Mouse (Mus musculus): ENCODE data around the gene Mllt10. TPM values are rescaled to one million over a fixed set of nuclear protein-coding genes. Genes with fewer than 3 reads are reported as not detected.
A peak's percentile ranks its signal among the peaks of the same experiment; 100 is the strongest.

Mllt10 gene
- polyA plus RNA-seq (2012; ENCODE audit: insufficient read depth, insufficient read length, low replicate concordance, missing spikeins) = 433 TPM in 1 of 2 replicates, not detected in the other

DNA sequence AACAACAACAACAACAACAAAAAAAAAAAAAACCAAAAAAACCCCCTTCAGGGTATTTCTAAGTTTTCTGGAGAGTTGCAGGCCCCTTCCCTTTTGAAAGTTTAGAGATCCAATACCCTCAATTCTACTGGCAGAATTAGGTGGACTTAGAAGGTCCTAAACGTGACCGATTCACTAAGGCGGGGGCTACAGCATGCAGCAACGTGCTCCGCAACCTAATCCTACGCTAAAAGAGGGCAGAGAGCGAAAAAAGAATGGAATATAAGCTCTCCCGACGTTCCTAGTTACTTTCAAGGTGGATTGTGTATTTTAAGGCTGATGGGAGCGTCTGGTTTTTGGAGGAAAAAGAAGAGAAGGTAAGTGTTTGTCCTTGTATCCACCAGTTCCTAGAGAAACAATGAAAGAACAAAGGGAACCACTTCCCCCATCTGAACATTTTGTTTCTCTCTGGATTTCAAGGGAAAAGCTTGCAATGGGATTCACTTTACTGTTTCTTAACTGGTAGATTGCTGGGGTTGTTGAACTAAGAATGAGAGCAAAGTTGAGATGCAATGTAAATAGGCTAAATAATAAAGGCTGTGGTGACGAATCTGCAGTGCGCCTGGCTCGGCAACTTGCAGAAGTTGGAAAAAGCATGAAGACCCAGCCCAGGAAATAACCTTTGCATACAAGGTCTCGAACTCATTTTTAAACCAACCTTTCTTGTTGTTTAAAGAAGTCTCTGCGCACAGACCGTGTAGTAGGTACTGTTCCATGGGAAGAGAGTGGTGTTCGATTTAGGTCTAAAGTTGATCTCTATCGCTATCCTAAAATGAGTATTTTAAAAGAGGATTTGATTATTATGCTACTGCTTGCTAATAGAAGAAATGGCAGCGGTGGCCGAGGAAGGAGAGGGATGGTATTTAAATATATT lies at the start of gene Mllt10:
TSS of gene Mllt10 (plus strand) at position 222 of the 913 bp plus-strand sequence.
- Histone ChIP-seq H3K4me3 (ENCODE audit: insufficient read depth, low read depth, low read length) (peak within 1 kb of the TSS; percentile 73), H3K27ac (ENCODE audit: insufficient read depth, low read depth, low read length) (peak within 1 kb of the TSS; percentile 84), H3K4me1 (ENCODE audit: control insufficient read depth, insufficient read depth, low read length) (no peaks in the 10 kb centered on the region)
- 43% methylated on average over 20 of the region's 20 CpGs for WGBS
- TF ChIP-seq POLR2A (IDR thresholded peaks at IDR 0.05; ENCODE audit: insufficient read depth, low read depth, low read length) = no peak
- TF ChIP-seq CTCF (IDR thresholded peaks at IDR 0.05; ENCODE audit: insufficient read depth, low read depth, low read length) = no peak

DNA sequence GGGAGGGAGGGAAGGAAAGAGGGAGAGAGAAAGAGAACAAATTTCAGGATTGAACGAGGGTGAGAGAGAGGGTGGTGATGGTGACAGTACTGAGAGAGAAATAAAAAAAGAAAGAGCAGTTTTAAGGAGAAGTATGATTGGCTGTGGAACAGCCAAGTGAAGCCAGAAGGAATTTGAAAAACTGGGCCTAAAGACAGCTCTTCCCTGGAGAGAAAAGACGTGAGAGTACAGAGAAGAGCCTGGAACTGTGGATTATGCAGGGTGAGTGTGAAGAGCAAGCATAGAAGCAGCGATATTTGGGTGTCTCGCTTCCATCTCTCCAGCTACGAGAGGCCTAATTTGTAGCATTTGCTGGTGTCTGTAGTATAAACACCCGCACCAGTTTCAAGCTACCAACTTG lies 43.8 kb upstream of the Mllt10 start:
- Histone ChIP-seq H3K27ac (ENCODE audit: insufficient read depth, low read depth, low read length) (no peak overlapping the region), H3K4me3 (ENCODE audit: insufficient read depth, low read depth, low read length) (no peak overlapping the region), H3K4me1 (ENCODE audit: control insufficient read depth, insufficient read depth, low read length) (no peaks in the 10 kb centered on the region)
- no peak for TF ChIP-seq CTCF (IDR thresholded peaks at IDR 0.05; ENCODE audit: insufficient read depth, low read depth, low read length)
- TF ChIP-seq POLR2A (IDR thresholded peaks at IDR 0.05; ENCODE audit: insufficient read depth, low read depth, low read length) = no peak
- WGBS = 83% methylated on average over 6 of the region's 6 CpGs

- TF ChIP-seq POLR2A (IDR thresholded peaks at IDR 0.05; ENCODE audit: insufficient read depth, low read depth, low read length) = no peak
- WGBS = 93% methylated on average over 3 of the region's 3 CpGs
- Histone ChIP-seq H3K27ac (ENCODE audit: insufficient read depth, low read depth, low read length) (no peak overlapping the region), H3K4me3 (ENCODE audit: insufficient read depth, low read depth, low read length) (no peak overlapping the region), H3K4me1 (ENCODE audit: control insufficient read depth, insufficient read depth, low read length) (no peaks in the 10 kb centered on the region)
These were observed 42.2 kb upstream of the Mllt10 start for GRCm38 (mm10) chr2:18012866-18013265.

DNA sequence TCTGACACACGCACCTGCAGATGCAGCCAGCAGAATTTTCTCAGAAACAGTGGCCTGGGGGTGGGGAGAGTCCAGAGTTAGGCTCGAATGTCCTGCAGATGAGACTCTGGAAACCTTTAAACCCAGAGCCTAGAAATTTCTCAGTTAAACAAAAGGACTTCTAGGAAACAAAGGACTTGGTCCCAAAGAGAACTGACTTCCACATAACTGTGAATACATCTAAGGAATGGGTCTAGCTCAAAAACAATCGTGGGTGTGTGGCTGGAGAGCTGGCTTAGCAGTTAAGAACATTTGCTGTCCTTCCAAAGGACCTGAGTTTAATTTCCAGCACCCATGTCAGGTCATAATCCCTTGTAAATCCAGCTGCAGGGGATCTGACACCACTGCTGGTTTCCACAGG lies 39.5 kb upstream of the Mllt10 start:
- no peak overlapping the region for H3K4me3 ChIP-seq (ENCODE audit: insufficient read depth, low read depth, low read length)
- TF ChIP-seq CTCF (IDR thresholded peaks at IDR 0.05; ENCODE audit: insufficient read depth, low read depth, low read length) (no peak), POLR2A (IDR thresholded peaks at IDR 0.05; ENCODE audit: insufficient read depth, low read depth, low read length) (no peak)
- H3K4me1 ChIP-seq (ENCODE audit: control insufficient read depth, insufficient read depth, low read length) = no peaks in the 10 kb centered on the region
- 67% methylated on average over 3 of the region's 3 CpGs for WGBS
- no peak overlapping the region for H3K27ac ChIP-seq (ENCODE audit: insufficient read depth, low read depth, low read length)

DNA sequence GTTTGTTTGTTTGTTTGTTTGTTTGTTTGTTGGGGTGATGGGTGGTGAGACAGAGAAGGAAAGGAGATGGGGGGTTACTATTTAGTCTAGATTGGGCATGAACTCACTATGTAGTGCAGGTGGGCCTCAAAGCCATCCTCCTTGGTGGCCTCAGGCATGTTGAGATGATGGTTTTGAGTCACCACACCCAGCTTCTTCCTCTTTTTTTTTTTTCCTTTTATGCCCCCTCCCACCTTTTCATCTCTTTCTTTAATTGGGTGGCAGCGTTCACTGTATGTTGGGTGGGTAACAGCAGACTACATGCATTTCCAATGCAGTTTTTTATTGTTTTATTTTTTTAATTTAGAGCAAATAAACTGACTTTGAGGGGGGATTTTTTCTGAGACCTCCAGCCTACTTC lies 38.4 kb upstream of the Mllt10 start:
- TF ChIP-seq POLR2A (IDR thresholded peaks at IDR 0.05; ENCODE audit: insufficient read depth, low read depth, low read length) (no peak), CTCF (IDR thresholded peaks at IDR 0.05; ENCODE audit: insufficient read depth, low read depth, low read length) (no peak)
- H3K4me1 ChIP-seq (ENCODE audit: control insufficient read depth, insufficient read depth, low read length) = no peaks in the 10 kb centered on the region
- no peak overlapping the region for H3K27ac ChIP-seq (ENCODE audit: insufficient read depth, low read depth, low read length)
- WGBS = 96% methylated on average over 1 of the region's 1 CpGs
- H3K4me3 ChIP-seq (ENCODE audit: insufficient read depth, low read depth, low read length) = no peak overlapping the region

DNA sequence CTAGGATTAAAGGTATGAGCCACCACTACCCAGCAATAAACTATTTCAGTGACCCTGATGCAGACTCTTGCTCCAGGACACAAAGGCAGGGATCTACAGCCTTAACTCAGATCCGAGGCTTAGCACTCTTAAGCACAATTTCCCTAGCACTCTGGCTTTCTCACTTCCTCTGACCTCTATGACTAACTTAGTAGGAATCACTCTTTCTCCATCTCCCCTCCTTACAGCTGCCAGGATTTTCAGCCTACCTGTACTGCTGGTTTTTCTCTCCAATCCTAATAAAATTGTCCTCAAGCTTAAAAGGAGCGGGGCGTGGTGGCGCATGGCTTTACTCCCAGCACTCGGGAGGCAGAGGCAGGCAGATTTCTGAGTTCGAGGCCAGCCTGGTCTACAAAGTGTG lies 37.7 kb upstream of the Mllt10 start:
- H3K4me1 ChIP-seq (ENCODE audit: control insufficient read depth, insufficient read depth, low read length) = no peaks in the 10 kb centered on the region
- H3K27ac ChIP-seq (ENCODE audit: insufficient read depth, low read depth, low read length) = no peak overlapping the region
- TF ChIP-seq CTCF (IDR thresholded peaks at IDR 0.05; ENCODE audit: insufficient read depth, low read depth, low read length) (no peak), POLR2A (IDR thresholded peaks at IDR 0.05; ENCODE audit: insufficient read depth, low read depth, low read length) (no peak)
- 98% methylated on average over 6 of the region's 6 CpGs for WGBS
- H3K4me3 ChIP-seq (ENCODE audit: insufficient read depth, low read depth, low read length) = no peak overlapping the region

- Histone ChIP-seq H3K4me3 (ENCODE audit: insufficient read depth, low read depth, low read length) (no peak overlapping the region), H3K27ac (ENCODE audit: insufficient read depth, low read depth, low read length) (no peak overlapping the region), H3K4me1 (ENCODE audit: control insufficient read depth, insufficient read depth, low read length) (no peaks in the 10 kb centered on the region)
- 84% methylated on average over 1 of the region's 1 CpGs for WGBS
- no peak for TF ChIP-seq POLR2A (IDR thresholded peaks at IDR 0.05; ENCODE audit: insufficient read depth, low read depth, low read length)
- no peak for TF ChIP-seq CTCF (IDR thresholded peaks at IDR 0.05; ENCODE audit: insufficient read depth, low read depth, low read length)
These were observed 35.9 kb upstream of the Mllt10 start for GRCm38 (mm10) chr2:18019122-18019521.

- Histone ChIP-seq H3K4me1 (ENCODE audit: control insufficient read depth, insufficient read depth, low read length) (peaks cover 15% of the 10 kb centered on the region), H3K27ac (ENCODE audit: insufficient read depth, low read depth, low read length) (no peak overlapping the region), H3K4me3 (ENCODE audit: insufficient read depth, low read depth, low read length) (no peak overlapping the region)
- WGBS = 73% methylated on average over 1 of the region's 1 CpGs
- TF ChIP-seq CTCF (IDR thresholded peaks at IDR 0.05; ENCODE audit: insufficient read depth, low read depth, low read length) (no peak), POLR2A (IDR thresholded peaks at IDR 0.05; ENCODE audit: insufficient read depth, low read depth, low read length) (no peak)
These were observed 32.2 kb upstream of the Mllt10 start for GRCm38 (mm10) chr2:18022886-18023285.

- TF ChIP-seq POLR2A (IDR thresholded peaks at IDR 0.05; ENCODE audit: insufficient read depth, low read depth, low read length) (no peak), CTCF (IDR thresholded peaks at IDR 0.05; ENCODE audit: insufficient read depth, low read depth, low read length) (no peak)
- Histone ChIP-seq H3K4me1 (ENCODE audit: control insufficient read depth, insufficient read depth, low read length) (peaks cover 20% of the 10 kb centered on the region), H3K27ac (ENCODE audit: insufficient read depth, low read depth, low read length) (no peak overlapping the region), H3K4me3 (ENCODE audit: insufficient read depth, low read depth, low read length) (no peak overlapping the region)
- WGBS = 89% methylated on average over 5 of the region's 5 CpGs
These were observed 29.9 kb upstream of the Mllt10 start for GRCm38 (mm10) chr2:18025116-18025515.
